Mouse (Mus musculus) cerebellum, adult 2 months (tissue): ENCODE measurements at regions not wholly inside any gene's neighbourhood (a gene's known extent, or its start where the extent isn't known, plus 50 kb on each side); places are given as distances from the start of the nearest gene placed in this dataset.

Experiments used
- CTCF ChIP-seq: fragments of 200-500 bp; IDR thresholded peaks from 2 replicates; pipeline ENCODE4 v1.5.1; 2011; ENCODE audit warnings: low read depth, mild to moderate bottlenecking, control low read depth, low read length, moderate library complexity, borderline replicate concordance; ENCODE audit not compliant: insufficient read depth
- POLR2A ChIP-seq: fragments of 200-500 bp; IDR thresholded peaks from 2 replicates; pipeline ENCODE4 v1.6.1; 2011; ENCODE audit warnings: low read length, control low read depth, borderline replicate concordance; ENCODE audit not compliant: insufficient read depth

DNA sequence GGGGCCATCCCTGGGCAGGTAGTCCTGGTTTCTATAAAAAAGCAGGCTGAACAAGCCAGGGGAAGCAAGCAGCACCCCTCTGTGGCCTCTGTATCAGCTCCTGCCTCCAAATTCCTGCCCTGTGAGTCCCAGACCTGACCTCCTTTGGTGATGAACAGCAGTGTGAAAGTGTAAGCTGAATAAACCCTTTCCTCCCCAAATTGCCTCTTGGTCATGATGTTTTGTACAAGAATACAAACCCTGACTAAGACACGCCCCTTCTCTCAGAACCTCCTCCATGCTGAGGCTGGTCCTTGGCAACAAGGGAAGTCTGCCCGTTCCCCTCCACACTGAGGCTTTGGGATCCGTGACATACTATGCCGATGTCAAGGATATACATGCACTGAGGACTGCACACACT, 310.2 kb upstream of the Klf6 start:
- TF ChIP-seq CTCF = no peak
- TF ChIP-seq POLR2A = no peak
